Mouse (Mus musculus) activated CD4-positive, CD25-positive, alpha-beta regulatory T cell, adult 4 months (primary cell): ENCODE measurements around the gene Isl1. TPM values are rescaled to one million over a fixed set of nuclear protein-coding genes. Genes with fewer than 3 reads are reported as not detected.

ENCODE experiments used
- ATAC-seq: one replicate; pipeline ENCODE4 v1.8.0; 2017
- polyA plus RNA-seq, 2 experiments: library from polyadenylated mRNA; unstranded; fragments of 100-300 nt; shearing (Covaris generic); gene quantifications; one replicate each; pipeline ENCODE4 v1.2.1; 2017

The Isl1 gene
- not detected for polyA plus RNA-seq

DNA sequence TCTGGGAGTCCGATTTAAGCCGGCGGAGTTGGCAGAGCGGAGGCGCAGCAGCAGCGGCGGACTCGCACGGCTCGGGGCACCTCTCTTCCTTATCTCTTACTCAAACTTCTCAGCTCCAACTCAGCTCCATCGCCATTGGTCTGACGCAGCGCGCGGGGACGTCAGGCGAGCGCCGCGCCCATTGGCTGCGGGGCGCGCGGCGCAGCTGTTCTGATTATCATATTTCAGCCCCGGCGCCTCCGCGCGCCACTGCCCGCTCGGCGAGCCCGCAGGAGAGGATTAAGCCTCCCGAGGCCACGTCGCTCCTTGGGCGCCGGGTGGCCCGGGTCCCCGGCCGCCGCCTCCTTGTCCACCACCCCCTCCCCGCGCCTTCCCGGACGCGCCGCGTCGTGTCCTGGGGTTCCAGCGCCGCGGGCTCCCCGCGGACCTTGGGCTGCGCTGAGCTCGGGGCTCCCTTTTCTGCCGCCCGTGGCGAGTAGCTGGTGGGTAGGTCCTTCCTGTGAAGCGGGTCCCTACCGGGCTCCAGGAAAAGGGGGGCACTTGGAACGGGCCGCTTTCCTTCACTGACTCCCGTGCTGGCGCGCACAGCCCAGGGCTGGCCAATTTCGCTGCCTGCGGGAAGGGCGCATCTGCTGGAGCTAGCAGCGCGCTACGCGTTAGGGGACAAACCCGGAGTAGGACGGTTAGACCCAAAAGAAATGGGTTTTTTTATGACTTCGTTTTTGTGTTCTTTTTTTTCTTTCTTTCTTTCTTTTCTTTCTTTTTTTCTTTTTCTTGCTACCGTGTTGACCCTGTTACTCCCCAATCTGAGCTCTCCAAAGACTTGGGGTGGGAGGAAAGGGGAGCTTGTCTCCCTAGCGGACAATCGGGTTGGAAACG lies at the start of gene Isl1:
Isl1 (minus strand) TSS at position 106 of the 879 bp plus-strand sequence.
- ATAC-seq = no peak

DNA sequence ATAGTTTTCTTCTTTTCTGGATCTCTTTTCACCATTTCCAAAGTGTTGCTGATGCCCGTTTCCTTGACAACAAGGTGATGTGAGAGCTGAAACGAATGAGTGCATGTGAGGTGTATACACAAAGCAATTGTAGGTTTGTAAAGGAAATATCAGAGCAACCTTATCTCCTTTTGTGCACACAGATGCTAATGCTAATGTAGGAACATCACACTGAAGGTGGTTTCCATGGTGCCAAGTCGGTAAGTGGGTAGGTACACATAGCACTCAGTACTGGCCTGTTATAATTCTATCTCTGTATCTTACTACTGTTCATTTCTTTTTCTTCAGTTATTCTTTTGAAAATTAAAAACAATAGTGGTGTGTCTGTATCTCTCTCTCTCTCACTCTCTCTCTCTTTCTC lies 26.3 kb upstream of the Isl1 start:
- no peak for ATAC-seq

DNA sequence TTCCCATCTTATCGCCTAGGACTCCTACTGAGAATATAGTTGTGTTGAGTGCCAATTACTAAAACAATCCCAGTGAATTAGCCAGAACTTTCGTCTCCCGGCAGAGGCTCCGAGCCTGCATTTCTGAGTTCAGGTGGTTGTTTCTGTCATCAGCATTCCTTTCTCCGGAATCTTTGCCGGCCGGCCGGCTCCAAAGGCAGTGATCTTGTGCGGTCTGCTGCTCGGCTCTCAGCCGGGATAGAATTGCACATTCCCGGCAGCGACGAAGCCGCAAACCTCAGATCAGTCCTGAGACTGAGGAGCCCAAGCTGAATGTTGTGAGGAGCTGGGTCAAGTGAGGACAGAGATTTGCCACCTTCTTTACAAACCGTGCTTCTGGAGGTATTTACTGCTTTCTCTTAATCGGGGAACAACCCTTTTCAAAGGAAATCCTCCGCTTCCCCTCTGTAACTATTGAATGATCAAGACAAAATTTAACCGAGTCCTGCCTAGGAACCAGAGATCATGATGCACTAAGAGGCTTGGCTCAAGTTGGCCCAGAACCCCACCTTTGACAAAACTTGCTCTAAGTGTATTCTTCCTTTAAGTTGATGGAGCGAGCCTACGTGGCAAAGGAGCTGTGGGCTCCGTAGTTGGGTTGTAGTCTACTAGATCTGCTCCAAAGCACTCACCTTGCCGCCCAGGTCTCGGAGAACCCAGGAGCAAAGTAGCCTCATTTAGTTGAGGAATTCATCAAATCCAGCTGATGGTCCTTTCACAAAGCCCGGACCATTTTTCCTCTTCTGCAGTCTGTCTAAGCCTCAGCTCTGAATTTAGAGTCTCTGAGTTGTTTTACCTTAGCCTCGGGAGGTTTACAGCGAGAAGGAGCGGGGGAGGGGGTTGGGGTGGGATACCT lies 4.4 kb upstream of the Isl1 start:
- no peak for ATAC-seq

DNA sequence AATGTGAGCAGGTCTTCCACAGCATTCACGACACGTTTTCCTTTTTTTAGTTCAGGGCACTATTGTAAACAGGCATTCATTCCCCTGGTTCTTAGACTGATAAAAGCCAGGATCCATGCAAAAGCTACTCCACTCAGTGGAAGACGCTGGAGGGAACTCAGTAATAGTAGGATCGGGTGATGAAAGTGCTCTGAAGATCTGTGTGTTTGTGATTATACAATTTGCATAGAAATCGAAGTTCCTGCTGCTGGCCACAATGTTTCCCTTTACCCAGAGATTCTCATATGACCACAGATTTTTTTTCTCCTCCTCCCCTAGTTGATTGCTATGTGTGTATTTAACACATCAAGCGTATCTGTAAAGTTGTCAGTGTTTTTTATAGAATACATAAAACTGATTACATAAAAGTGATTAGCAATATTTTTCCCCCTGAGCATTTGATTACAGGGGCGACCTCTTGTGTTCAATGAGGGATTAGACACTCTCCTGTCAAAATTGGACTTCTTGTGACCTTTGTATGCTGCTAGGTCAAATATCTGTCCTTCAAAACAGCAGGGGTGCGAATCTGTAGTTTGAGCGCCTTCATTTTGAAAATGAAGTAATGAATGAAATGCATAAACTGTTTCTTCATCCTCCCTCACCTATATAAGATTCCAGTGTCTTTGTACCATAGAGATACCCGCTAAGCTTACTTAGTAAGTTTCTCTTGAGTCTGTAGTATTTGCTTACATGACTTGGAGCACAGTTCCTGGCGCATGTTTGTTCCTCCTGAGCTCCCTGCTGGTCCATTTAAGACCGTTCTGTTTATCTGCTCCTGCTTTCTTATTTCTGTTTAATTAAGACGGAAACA lies 2.6 kb upstream of the Isl1 start:
- no peak for ATAC-seq

DNA sequence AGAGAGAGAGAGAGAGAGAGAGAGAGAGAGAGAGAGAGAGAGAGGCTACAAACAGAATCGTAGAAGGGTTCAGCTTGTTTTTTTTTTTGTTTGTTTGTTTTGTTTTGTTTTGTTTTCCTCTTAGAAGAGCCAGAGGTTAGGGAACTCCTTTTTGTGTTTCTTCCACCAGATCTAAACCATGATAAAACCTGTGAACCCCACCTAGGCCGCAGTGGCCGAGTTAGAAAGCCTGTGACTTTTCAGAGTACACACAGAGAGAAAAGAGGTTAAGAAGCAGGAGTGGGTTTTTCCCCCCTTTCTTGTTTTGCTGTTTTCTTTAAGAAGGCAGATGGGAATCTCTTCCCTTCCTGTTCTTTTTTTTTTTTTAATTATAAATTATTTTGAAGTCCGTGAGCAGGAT lies 1.5 kb upstream of the Isl1 start:
- ATAC-seq = no peak

DNA sequence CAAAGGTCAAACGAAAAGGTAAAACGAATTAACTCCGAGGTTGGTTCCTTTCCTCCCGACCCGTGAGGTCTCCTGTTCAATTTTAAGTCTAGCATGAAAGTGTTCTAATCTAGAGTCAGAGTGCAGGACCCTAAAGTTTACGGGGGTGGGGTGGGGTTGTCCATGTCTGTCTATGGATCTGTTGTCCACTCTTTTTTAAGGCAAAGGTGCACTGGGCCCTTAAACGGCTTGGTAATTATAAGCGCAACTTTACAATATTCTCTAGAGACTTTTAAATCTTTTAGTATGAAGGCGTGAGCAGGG lies 925 bp upstream of the Isl1 start:
- no peak for ATAC-seq

DNA sequence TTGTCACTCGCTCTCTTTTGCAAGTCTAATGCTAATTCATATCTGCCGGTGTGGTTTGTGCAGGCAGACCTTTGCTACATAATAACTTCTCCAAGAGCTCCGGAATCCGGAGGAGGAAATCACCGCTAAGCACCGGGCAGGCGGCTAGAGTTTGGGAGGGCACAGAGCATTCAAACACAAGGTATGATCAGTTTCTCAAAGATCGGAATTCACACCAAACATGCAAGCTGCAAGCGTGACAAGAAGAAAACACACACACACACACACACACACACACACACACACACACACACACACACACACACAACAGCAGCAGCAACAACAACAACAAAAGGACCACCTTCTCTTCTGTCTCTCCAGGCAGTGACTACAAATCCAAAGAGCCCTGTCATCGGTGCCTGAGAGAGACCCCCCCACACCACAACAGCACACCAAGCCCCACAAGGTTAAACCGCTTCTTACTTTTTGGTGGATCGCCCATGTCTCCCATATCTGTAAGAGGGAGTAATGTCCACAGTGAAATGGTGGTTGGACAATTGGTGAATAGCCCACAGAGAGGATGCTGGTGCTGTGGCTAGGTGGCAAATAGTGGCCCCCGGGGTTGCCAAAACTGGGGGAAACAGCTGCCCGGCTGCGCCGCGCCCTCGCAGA lies 431 bp downstream of the Isl1 start:
- no peak for ATAC-seq

DNA sequence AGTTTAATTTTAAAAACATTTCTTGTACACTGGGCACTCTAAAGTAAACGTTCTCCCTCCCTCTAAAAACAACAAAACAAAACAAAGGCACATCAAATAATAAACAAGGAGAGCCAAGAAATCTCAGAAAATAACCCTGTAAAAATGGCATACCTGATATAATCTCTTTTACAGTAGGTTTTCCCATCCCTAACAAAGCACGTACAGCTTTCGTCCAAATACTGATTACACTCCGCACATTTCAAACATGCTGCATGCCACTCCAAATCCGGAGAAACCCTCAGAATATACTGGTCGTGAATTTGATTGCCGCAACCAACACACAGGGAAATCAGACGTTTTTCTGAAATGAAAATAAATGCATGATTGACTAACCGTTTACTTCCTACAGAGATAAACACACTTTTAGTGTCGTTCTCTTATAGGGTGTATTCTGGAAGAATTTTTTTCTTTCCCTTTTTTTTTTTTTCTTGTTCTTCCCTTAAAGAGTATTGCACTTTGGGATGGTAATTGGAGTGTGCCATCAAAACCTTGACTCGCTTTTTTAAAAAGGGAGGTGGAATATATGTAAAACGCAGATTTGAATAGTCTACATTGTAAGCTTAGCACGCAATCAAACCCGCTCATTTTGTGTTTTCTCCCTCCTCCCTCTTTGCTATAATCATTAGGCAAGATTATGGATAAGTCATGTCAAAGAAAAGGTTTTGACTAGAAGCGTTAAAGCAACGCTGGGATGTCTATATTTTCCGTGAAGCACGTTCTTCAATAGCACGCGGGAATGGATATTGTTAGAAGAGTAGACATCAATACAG lies 1.2 kb downstream of the Isl1 start:
- no peak for ATAC-seq

DNA sequence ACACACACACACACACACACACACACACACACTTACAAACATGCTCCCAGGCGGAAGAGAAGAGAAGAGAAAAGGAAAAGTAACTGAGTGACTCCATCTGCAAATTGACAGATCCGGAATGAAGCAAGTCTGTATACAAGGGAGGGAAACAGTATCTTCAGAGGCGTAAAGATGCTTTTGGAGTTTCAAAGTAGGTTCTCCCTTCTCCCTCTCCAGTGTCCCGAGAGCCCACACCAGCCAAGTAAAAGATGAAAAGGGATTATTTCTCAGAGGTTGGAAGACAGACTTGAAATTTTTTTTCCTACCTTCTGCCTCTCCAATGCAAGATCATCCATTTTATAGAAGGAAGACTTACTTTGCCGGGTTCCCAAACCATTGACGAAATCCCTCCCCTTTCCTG lies 2.9 kb downstream of the Isl1 start:
- ATAC-seq = no peak

DNA sequence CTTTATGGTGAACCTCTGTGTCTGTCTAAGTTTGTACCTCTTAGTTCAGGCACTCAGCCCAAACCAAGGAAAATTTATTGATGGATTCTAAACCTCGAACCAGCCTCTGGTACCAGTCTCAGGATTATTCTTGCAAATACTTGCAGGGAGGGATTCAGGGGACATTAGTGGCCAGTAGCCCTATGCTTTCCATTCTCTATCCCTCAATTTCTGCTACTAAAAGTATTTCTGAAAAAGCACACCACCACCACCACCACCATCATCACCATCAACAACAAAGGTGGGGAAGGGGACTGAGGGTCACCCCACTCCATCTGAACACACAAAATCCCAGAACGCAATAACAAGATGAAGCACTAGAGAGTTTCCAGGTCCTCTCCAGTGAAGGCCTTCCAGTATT lies 3.8 kb downstream of the Isl1 start:
- no peak for ATAC-seq

DNA sequence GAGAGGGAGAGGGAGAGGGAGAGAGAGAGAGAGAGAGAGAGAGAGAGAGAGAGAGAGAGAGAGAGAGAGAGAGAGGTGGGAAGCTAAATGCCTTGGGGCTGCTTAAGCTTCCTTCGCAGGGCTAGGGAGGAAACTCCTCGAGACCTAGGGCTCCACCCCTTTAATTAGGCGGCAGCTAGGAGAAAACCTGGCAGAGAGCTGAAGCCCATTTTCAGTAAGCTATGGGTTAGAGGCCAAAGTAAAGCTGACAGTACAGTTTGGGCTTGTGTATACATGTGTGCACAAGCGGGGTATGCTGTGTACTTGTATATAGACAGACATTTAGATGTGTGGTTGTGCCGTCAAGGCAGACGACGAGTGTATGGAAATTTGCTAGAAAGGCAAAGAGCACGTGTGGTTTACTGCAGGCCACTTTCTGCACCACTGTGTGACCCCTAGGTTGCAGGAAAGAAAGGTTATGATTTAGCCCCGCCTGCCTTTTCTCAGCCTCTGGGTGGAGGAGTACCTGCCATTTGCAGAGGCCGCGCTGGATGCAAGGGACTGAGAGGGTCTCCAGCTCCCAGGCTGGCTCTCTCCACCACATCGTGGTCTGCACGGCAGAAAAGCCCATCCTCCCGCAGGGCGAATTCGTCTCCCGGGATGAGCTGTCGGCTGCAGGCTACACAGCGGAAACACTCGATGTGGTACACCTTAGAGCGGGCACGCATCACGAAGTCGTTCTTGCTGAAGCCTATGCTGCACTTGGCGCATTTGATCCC lies 4.6 kb downstream of the Isl1 start:
- ATAC-seq = no peak

DNA sequence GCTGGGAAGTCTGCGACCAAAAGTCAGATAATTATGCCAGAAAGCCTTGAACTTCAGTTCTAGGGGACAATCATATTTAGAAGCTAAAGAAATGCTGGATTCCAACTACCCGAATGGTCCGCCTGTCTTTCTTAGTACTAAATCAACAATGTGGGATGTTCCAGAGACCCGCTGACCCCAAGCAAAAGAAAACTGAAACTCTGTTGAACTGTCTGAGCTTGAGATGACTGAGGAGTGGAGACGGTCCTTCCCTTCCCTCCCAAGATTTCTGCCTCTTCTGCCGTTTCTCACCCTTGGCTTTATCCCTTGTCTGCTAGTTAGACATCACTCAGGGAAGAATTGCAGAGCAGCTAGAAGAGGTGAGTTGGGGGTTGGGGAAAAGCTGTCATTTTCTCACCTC lies 5.7 kb downstream of the Isl1 start:
- ATAC-seq = no peak

DNA sequence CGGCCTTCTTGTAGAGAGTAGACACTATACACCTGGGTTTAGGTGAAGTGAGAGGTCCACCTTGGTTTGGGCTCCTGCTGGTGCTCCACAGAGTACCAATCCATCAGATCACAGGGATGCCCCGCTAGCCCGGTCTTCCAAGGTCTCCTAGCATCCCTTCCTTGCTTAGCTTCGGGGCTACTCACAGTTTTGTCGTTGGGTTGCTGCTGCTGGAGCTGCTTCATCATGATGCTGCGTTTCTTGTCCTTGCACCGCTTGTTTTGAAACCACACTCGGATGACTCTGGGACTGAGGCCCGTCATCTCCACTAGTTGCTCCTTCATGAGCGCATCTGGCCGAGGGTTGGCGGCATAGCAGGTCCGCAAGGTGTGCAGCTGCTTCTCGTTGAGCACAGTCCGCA lies 6.6 kb downstream of the Isl1 start:
- ATAC-seq = no peak

DNA sequence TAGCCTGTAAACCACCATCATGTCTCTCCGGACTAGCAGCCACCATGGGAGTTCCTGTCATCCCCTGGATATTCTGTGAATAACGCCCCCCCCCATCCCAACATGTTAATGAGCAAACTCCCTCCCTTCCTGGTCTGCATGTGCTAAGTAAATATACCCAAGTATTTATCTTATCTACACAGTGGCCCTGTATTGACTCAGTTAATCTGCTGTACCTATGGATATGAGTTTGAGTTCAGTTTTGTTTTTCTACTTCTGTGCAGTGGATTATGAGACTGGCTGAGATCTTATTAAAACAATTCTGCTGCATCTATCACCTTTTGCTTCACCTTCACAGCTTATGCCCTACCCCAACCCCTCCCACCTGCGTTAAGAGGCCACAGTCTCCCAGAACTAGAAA lies 7.8 kb downstream of the Isl1 start:
- ATAC-seq = no peak

DNA sequence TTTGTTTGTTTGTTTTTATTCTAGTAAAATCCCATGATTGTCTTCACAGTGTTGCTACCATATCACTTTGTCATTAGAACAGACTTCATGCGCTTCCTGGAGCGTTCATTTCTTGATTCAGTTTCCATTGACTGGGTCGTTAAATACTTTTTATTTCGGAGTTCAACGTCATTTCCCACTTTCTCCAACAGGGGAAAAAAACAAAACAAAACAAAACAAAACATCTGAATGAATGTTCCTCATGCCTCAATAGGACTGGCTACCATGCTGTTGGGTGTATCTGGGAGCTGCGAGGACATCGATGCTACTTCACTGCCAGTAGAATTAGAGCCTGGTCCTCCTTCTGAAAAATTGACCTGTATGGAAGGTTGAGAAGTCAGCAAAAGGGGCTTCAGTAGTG lies 10.2 kb downstream of the Isl1 start:
- no peak for ATAC-seq

DNA sequence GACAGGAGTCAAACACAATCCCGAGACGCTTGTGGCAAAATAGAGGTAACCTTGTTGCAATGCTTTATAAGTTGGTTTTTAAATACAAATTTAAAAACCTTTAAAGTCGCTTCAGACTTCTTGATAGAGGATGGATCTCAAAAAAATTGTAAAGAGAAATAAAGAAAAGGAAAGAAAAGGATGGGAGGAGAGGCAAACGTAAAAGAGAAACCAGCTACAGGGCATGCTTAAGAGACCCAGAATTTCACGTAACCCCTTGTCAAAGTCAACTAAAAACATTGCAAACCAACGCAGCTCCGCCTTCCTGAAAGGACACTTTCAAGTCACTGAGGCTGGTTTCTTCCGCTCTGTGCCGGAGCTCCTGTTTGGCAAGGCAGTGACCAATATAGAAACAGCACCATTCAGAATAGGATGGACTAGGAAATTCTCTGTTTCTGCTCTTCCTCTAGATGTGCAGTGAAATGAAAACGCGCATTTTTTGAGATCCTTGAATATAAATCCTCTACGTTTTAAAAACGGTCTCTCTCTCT lies 10.8 kb downstream of the Isl1 start:
- no peak for ATAC-seq

DNA sequence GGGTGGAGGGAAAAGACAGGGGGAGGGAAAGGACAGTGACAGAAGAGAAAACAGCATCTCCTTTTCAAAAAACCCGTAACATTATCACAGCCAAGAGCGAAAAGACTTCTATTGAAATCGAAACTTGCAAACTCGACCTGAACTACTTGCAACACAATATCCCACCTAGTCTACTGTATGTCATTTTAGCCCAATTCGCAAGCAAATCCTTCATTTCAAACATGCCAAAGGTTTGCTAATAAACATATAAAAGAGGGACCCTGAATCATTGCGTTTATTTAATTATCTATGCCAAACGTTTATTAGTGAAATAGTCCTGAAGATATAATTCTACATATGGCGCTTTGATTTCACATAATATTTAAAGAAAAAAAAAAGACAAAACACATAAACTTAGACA lies 11.5 kb downstream of the Isl1 start:
- no peak for ATAC-seq

DNA sequence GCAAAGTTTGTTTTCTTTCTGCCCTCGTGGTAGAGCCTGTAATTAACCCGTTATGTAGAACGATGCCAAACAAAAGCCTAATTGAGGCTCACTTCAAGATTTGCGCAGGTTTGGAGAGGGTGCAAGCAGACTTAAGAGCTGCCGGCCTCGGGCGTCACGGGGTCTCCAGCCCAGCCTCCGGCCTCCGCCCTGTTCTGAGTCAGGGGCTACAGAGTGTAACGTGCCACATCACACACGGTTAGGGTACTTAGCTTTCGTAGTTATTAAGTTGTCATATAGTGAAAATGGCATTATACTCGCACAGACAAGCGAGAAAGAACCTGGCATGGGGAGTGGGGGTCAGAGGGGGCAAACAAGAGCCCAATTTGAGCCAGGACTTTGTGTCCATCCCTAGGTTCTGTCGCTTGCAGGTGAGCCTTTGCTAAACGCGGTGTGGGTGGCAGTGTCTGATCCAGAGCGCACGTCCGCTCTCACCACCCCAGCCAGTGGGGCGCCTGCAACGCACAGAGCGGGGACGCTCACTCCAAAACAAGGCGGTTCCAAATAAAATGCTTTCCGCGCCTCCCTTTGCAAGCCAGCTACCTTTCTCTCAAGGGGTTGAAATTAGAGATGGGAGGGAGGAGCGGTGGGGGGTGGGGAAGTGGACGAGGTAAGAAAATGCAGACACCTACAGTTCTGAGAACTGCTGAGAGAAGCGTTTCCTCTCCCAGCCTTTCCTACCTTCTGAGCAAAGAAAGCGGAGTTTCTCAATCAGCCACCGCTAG lies 12.3 kb downstream of the Isl1 start:
- no peak for ATAC-seq

DNA sequence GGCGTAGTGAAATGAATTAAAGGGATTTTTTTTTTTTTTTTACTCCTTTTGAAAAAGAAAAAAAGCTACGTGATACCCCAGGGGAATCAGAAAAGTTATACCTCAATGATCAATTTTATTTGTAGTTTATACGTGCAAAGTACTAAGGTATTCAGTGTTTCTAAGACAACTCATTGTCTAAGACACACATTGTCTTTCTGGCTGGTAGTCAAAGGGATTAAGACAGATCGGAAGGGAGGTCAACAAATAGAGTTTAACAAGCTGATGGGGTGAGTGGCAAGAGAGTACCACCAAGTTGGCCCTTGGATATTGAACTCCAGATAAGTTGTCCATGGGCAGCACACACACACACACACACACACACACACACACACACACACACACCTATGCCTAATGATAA lies 14.1 kb downstream of the Isl1 start:
- ATAC-seq = no peak

DNA sequence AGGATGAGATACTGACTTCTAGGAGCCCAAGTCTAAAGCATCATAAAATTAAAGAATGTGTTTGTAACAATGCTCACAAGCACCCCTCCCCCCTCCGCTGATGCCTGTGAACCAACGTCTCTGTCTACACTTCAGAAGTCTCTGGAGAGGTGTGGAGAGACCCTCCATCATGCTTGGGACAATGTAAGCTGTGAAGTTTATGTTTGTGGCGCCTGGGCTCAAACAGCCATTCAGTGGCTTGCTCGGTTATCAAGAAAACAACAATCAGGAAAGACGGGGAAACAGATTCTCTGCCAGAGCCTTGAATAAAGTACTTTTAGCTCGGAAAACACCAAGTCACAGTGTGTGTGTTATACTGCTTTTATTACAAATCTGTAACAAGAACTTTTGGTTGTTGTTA lies 14.8 kb downstream of the Isl1 start:
- ATAC-seq = no peak
